Mouse (Mus musculus) lung, postnatal 25 days (tissue): ENCODE results near the gene Lpin3.

Experiments used
- DNase-seq: peaks from one replicate; pipeline ENCODE4 v3.0.0; 2022; ENCODE audit warnings: low spot score

Lpin3 gene

GRCm38 (mm10) chr2:160933890-160934289 is 53.4 kb downstream of the Lpin3 start:
- no peak for DNase-seq

- no peak for DNase-seq
Measured at GRCm38 (mm10) chr2:160934451-160934850, 54.0 kb downstream of the Lpin3 start.

DNA sequence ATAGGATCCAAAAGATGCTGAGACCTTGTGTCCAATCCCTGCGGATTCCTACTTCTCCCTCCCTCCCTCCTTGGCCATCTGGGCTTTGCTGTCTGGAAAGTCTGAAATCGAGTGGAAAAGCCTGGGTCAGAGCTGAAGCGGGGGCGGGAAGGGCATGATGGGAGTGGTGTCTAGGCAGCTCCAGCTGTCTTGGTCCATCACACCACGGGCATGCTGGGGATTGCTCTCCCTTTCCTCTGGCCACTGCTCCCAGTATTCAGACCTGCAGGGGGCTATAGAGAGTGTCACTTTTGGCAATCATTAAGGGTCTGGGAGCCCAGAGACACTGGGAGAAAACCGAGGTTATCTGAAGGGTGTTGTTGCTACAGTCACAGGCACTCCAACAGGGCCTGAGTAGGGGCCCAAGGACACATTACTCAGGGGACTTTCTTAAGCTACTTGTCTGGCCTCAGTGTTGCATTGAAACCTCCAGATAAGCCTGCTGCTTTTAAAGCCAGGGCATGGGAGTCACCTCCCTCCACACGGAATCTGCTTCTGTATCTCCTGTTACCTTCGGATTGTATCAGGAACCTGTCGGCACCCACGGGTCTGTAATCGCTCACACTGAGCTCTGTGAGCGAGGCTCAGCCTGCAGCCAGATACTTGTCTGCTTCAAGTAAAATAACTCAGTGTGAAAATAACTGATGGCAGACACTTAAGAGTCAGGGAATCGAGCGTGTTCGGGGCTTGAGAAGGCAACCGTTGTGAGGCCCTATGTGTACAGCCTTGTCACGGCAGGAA is 60.6 kb downstream of the Lpin3 start:
- DNase-seq, result no peak

GRCm38 (mm10) chr2:160942443-160942842 is 62.0 kb downstream of the Lpin3 start:
- DNase-seq, result no peak

DNA sequence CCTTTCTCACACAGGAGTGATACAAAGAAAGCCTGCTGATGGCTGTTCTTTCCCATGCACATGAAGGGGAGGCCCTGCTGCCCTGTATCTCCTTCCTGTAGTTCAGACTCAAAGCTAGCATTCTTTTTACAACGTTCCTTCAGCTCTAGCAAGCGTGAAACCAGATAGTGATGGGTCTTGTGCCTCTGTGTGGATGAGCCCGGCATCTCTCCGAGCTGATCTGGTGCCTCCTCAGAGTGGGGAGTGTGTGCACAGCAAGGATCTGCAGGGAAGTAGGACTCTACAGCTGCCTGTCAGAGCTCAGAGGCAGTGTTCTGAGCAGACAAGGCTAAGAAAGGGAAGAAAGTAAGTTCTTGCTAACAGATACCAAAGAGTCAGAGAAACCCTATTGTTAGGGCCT is 71.1 kb downstream of the Lpin3 start:
- no peak for DNase-seq

- no peak for DNase-seq
Measured at GRCm38 (mm10) chr2:160953131-160953873, 72.8 kb downstream of the Lpin3 start.

DNA sequence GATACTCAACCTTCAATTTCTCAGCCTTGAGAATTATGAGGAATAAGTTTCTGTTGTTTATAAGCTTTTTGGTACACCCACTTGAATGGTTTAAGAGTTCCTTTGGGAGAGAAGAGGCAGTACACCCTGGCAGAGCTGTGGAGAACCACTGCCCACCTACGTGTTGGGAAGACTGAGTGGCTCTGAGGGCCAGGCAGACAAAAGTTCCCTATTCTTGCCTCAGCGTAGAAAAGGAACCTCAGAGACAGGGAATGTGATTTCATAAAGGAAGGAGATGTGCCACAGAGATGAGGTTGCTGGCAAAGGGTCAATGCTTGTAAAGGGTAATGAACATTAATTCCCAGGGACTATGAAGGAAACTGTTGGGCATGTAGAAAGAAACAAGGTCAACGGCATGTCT is 74.1 kb downstream of the Lpin3 start:
- no peak for DNase-seq

DNA sequence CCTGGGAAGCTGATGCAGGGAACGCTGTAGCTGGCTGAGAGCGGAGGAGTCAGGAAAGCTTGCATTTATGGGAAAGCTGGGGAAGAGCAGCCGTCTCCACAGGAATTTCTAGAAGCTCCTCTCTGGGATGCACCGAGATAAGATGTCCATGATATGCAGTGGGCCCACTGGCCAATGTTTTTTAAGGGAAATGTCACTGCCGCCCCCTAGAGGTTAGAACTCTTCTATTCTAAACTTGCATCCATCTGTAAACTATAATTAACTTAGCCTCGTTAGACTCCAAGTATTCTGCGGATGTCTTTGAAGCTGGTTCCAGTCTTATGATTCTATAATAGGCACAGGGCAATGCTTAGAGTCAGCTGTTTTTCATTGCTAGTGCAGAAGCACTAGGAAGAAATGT is 74.9 kb downstream of the Lpin3 start:
- DNase-seq, result no peak
